Mouse (Mus musculus) embryonic facial prominence, embryonic 10.5 days (tissue): ENCODE measurements around the gene Col18a1. TPM values are rescaled to one million over a fixed set of nuclear protein-coding genes. Genes with fewer than 3 reads are reported as not detected.

Source experiments
- DNase-seq: peaks from one replicate; pipeline ENCODE4 v3.0.0-alpha.2; 2017; ENCODE audit warnings: low spot score
- H3K27ac ChIP-seq: fragments of 300-500 bp; sonication (generic); replicated peaks from 2 replicates; pipeline ENCODE4 v1.5.1; 2016; ENCODE audit warnings: mild to moderate bottlenecking
- H3K27me3 ChIP-seq: fragments of 300-500 bp; sonication (generic); replicated peaks from 2 replicates; pipeline ENCODE4 v1.6.1; 2016; ENCODE audit warnings: low read depth, mild to moderate bottlenecking; ENCODE audit not compliant: poor library complexity, severe bottlenecking
- H3K36me3 ChIP-seq: fragments of 300-500 bp; sonication (generic); replicated peaks from 2 replicates; pipeline ENCODE4 v1.6.1; 2016; ENCODE audit warnings: mild to moderate bottlenecking, moderate library complexity
- H3K4me1 ChIP-seq: fragments of 300-500 bp; sonication (generic); 2 replicates; pipeline ENCODE4 v1.6.1; 2016
- H3K4me3 ChIP-seq: fragments of 300-500 bp; sonication (generic); 2 replicates; pipeline ENCODE4 v1.5.1; 2016; ENCODE audit warnings: mild to moderate bottlenecking, moderate library complexity
- H3K9me3 ChIP-seq: fragments of 300-500 bp; sonication (generic); 2 replicates; pipeline ENCODE4 v1.6.1; 2016; ENCODE audit warnings: mild to moderate bottlenecking
- WGBS: fragments of 180-500 bp; shearing (Covaris S2); methylation state at CpG from one replicate; pipeline ENCODE4 v1.1.7; 2016; 5-methylcytosine and 5-hydroxymethylcytosine counted together
- polyA plus RNA-seq: library from polyadenylated mRNA; unstranded; fragments of >200 nt; fragmentation: Nextera tagmentation; extraction: Ambion mirVana; gene quantifications from 2 replicates; pipeline ENCODE4 v1.2.1, GENCODE M21; 2016

Gene Col18a1
- polyA plus RNA-seq, 1 experiment from 2014 or later: 184 TPM

- DNase-seq: no peak
- WGBS: 64% methylated on average over 19 of the region's 19 CpGs
- Histone ChIP-seq H3K9me3 (no peaks in the 10 kb centered on the region), H3K27ac (no peak overlapping the region; the same call in 1 of the 2 replicates), H3K36me3 (peaks cover 26% of the 10 kb centered on the region), H3K4me3 (no peak overlapping the region), H3K27me3 (no peaks in the 10 kb centered on the region), H3K4me1 (peaks cover 73% of the 10 kb centered on the region)
These were observed 52.7 kb downstream of the Col18a1 start for GRCm38 (mm10) chr10:77113489-77114240.

GRCm38 (mm10) chr10:77111550-77112249 lies 54.6 kb downstream of the Col18a1 start:
- WGBS: 82% methylated on average over 4 of the region's 4 CpGs
- Histone ChIP-seq H3K9me3 (no peaks in the 10 kb centered on the region), H3K27me3 (no peaks in the 10 kb centered on the region), H3K4me3 (no peak overlapping the region), H3K27ac (peak overlapping the region; percentile 40; the same call in 1 of the 2 replicates), H3K4me1 (peaks cover 57% of the 10 kb centered on the region), H3K36me3 (peaks cover 29% of the 10 kb centered on the region)
- DNase-seq: no peak

GRCm38 (mm10) chr10:77110843-77111242 lies 55.5 kb downstream of the Col18a1 start:
- DNase-seq: no peak
- no peaks in the 10 kb centered on the region for H3K9me3 ChIP-seq
- H3K27ac ChIP-seq: no peak overlapping the region
- peaks cover 33% of the 10 kb centered on the region for H3K36me3 ChIP-seq
- H3K4me3 ChIP-seq: no peak overlapping the region
- WGBS: 74% methylated on average over 7 of the region's 7 CpGs
- H3K4me1 ChIP-seq: peaks cover 51% of the 10 kb centered on the region
- H3K27me3 ChIP-seq: no peaks in the 10 kb centered on the region

GRCm38 (mm10) chr10:77110010-77110409 lies 56.3 kb downstream of the Col18a1 start:
- peaks cover 51% of the 10 kb centered on the region for H3K4me1 ChIP-seq
- DNase-seq: no peak
- H3K36me3 ChIP-seq: peaks cover 34% of the 10 kb centered on the region
- WGBS: 96% methylated on average over 9 of the region's 9 CpGs
- no peaks in the 10 kb centered on the region for H3K9me3 ChIP-seq
- no peak overlapping the region for H3K27ac ChIP-seq
- no peaks in the 10 kb centered on the region for H3K27me3 ChIP-seq
- no peak overlapping the region for H3K4me3 ChIP-seq

GRCm38 (mm10) chr10:77108106-77108505 lies 58.2 kb downstream of the Col18a1 start:
- no peaks in the 10 kb centered on the region for H3K9me3 ChIP-seq
- 83% methylated on average over 4 of the region's 4 CpGs for WGBS
- H3K36me3 ChIP-seq: peaks cover 34% of the 10 kb centered on the region
- H3K4me3 ChIP-seq: no peak overlapping the region
- no peak for DNase-seq
- H3K4me1 ChIP-seq: peaks cover 44% of the 10 kb centered on the region
- no peak overlapping the region for H3K27ac ChIP-seq
- no peaks in the 10 kb centered on the region for H3K27me3 ChIP-seq

- no peak overlapping the region for H3K27ac ChIP-seq
- H3K9me3 ChIP-seq: no peaks in the 10 kb centered on the region
- no peak overlapping the region for H3K4me3 ChIP-seq
- no peak for DNase-seq
- H3K4me1 ChIP-seq: peaks cover 14% of the 10 kb centered on the region
- no peaks in the 10 kb centered on the region for H3K27me3 ChIP-seq
- peaks cover 8% of the 10 kb centered on the region; the same call in 1 of the 2 replicates for H3K36me3 ChIP-seq
These were observed 62.0 kb downstream of the Col18a1 start for GRCm38 (mm10) chr10:77104327-77104726.

GRCm38 (mm10) chr10:77103689-77104088 lies 62.7 kb downstream of the Col18a1 start:
- Histone ChIP-seq H3K36me3 (peaks cover 8% of the 10 kb centered on the region; the same call in 1 of the 2 replicates), H3K9me3 (no peaks in the 10 kb centered on the region), H3K4me1 (0 out of 2 replicates have a peak, but pooled peaks cover 12% of the 10 kb centered on the region), H3K4me3 (no peak overlapping the region), H3K27ac (no peak overlapping the region), H3K27me3 (no peaks in the 10 kb centered on the region)
- 60% methylated on average over 8 of the region's 8 CpGs for WGBS
- DNase-seq: no peak

GRCm38 (mm10) chr10:77099777-77100176 lies 66.6 kb downstream of the Col18a1 start:
- H3K4me3 ChIP-seq: no peak overlapping the region
- peaks cover 32% of the 10 kb centered on the region for H3K4me1 ChIP-seq
- WGBS: 84% methylated on average over 4 of the region's 4 CpGs
- H3K27me3 ChIP-seq: no peaks in the 10 kb centered on the region
- no peak overlapping the region for H3K27ac ChIP-seq
- no peaks in the 10 kb centered on the region for H3K9me3 ChIP-seq
- no peak for DNase-seq
- H3K36me3 ChIP-seq: peaks cover 18% of the 10 kb centered on the region

GRCm38 (mm10) chr10:77098619-77099018 lies 67.7 kb downstream of the Col18a1 start:
- Histone ChIP-seq H3K27me3 (no peaks in the 10 kb centered on the region), H3K27ac (no peak overlapping the region; the same call in 1 of the 2 replicates), H3K9me3 (0 out of 2 replicates have a peak, but pooled peaks cover 2% of the 10 kb centered on the region), H3K4me3 (no peak overlapping the region), H3K36me3 (peaks cover 29% of the 10 kb centered on the region), H3K4me1 (peaks cover 28% of the 10 kb centered on the region)
- no peak for DNase-seq
- 81% methylated on average over 2 of the region's 2 CpGs for WGBS

GRCm38 (mm10) chr10:77097890-77098200 lies 68.5 kb downstream of the Col18a1 start:
- no peak overlapping the region for H3K4me3 ChIP-seq
- peaks cover 37% of the 10 kb centered on the region for H3K36me3 ChIP-seq
- no peaks in the 10 kb centered on the region for H3K27me3 ChIP-seq
- peaks cover 28% of the 10 kb centered on the region for H3K4me1 ChIP-seq
- WGBS: 90% methylated on average over 4 of the region's 4 CpGs
- peaks cover 7% of the 10 kb centered on the region; the same call in 1 of the 2 replicates for H3K9me3 ChIP-seq
- DNase-seq: no peak
- H3K27ac ChIP-seq: no peak overlapping the region

GRCm38 (mm10) chr10:77097006-77097889 lies 69.1 kb downstream of the Col18a1 start:
- WGBS: 69% methylated on average over 12 of the region's 12 CpGs

GRCm38 (mm10) chr10:77095666-77096065 lies 70.7 kb downstream of the Col18a1 start:
- 0 out of 2 replicates have a peak overlapping the region, but pooled peaks have one; percentile 27 for H3K27ac ChIP-seq
- H3K9me3 ChIP-seq: peaks cover 12% of the 10 kb centered on the region; the same call in 1 of the 2 replicates
- 91% methylated on average over 3 of the region's 3 CpGs for WGBS
- no peaks in the 10 kb centered on the region for H3K27me3 ChIP-seq
- H3K4me3 ChIP-seq: no peak overlapping the region
- peaks cover 26% of the 10 kb centered on the region for H3K4me1 ChIP-seq
- peaks cover 52% of the 10 kb centered on the region for H3K36me3 ChIP-seq
- DNase-seq: no peak

More at GRCm38 (mm10) chr10:77097006-77097889, 69.1 kb downstream of the Col18a1 start:
- H3K36me3 ChIP-seq: peaks cover 43% of the 10 kb centered on the region
- H3K27ac ChIP-seq: peak overlapping the region; percentile 26; the same call in 1 of the 2 replicates
- no peaks in the 10 kb centered on the region for H3K27me3 ChIP-seq
- H3K4me1 ChIP-seq: peaks cover 28% of the 10 kb centered on the region
- peaks cover 12% of the 10 kb centered on the region; the same call in 1 of the 2 replicates for H3K9me3 ChIP-seq
- no peak for DNase-seq
- no peak overlapping the region for H3K4me3 ChIP-seq
